Mouse (Mus musculus): ENCODE measurements around the gene Sh3gl1. TPM values are rescaled to one million over a fixed set of nuclear protein-coding genes. Genes with fewer than 3 reads are reported as not detected.

Gene Sh3gl1
- polyA plus RNA-seq, 1 experiment from 2014 or later, result 108 TPM

- H3K9me3 ChIP-seq, result no peaks in the 10 kb centered on the region
Measured at GRCm38 (mm10) chr17:56026303-56026702, 10.1 kb downstream of the Sh3gl1 start.

GRCm38 (mm10) chr17:56024931-56025330 is 11.5 kb downstream of the Sh3gl1 start:
- no peak overlapping the region for H3K27ac ChIP-seq (replicated peaks)
- H3K36me3 ChIP-seq, result peaks cover 3% of the 10 kb centered on the region; the same call in 1 of the 2 replicates
- no peak overlapping the region for H3K4me3 ChIP-seq
- H3K4me1 ChIP-seq (replicated peaks), result peaks cover 32% of the 10 kb centered on the region
- ATAC-seq (ENCODE audit: low FRiP score, low read depth), result no peak
- no peaks in the 10 kb centered on the region for H3K9me3 ChIP-seq
- H3K27me3 ChIP-seq, result no peaks in the 10 kb centered on the region
- WGBS, result 84% methylated on average over 5 of the region's 5 CpGs
- H3K9ac ChIP-seq, result no peak overlapping the region
- no peak overlapping the region for H3K4me2 ChIP-seq

More at GRCm38 (mm10) chr17:56026303-56026702, 10.1 kb downstream of the Sh3gl1 start:
- no peaks in the 10 kb centered on the region for H3K27me3 ChIP-seq
- ATAC-seq (ENCODE audit: low FRiP score, low read depth), result no peak
- peaks cover 3% of the 10 kb centered on the region; the same call in 1 of the 2 replicates for H3K36me3 ChIP-seq
- no peak overlapping the region for H3K4me3 ChIP-seq
- H3K4me2 ChIP-seq, result no peak overlapping the region
- H3K9ac ChIP-seq, result no peak overlapping the region
- WGBS, result 89% methylated on average over 1 of the region's 1 CpGs
- H3K27ac ChIP-seq (replicated peaks), result no peak overlapping the region
- peaks cover 37% of the 10 kb centered on the region for H3K4me1 ChIP-seq (replicated peaks)

GRCm38 (mm10) chr17:56024476-56024875 is 12.0 kb downstream of the Sh3gl1 start:
- no peak overlapping the region for H3K27ac ChIP-seq (replicated peaks)
- H3K9ac ChIP-seq, result no peak overlapping the region
- H3K36me3 ChIP-seq, result peaks cover 3% of the 10 kb centered on the region; the same call in 1 of the 2 replicates
- 79% methylated on average over 2 of the region's 2 CpGs for WGBS
- no peaks in the 10 kb centered on the region for H3K27me3 ChIP-seq
- no peaks in the 10 kb centered on the region for H3K9me3 ChIP-seq
- no peak for ATAC-seq (ENCODE audit: low FRiP score, low read depth)
- no peak overlapping the region for H3K4me2 ChIP-seq
- H3K4me3 ChIP-seq, result no peak overlapping the region
- H3K4me1 ChIP-seq (replicated peaks), result peaks cover 32% of the 10 kb centered on the region

- no peak for ATAC-seq (ENCODE audit: low FRiP score, low read depth)
- H3K9me3 ChIP-seq, result no peaks in the 10 kb centered on the region
- peaks cover 30% of the 10 kb centered on the region for H3K4me1 ChIP-seq (replicated peaks)
- no peak overlapping the region for H3K27ac ChIP-seq (replicated peaks)
- H3K36me3 ChIP-seq, result peaks cover 8% of the 10 kb centered on the region
- no peaks in the 10 kb centered on the region for H3K27me3 ChIP-seq
- 85% methylated on average over 5 of the region's 5 CpGs for WGBS
- no peak overlapping the region for H3K4me2 ChIP-seq
- H3K9ac ChIP-seq, result no peak overlapping the region
- no peak overlapping the region for H3K4me3 ChIP-seq
Measured at GRCm38 (mm10) chr17:56023386-56023785, 13.0 kb downstream of the Sh3gl1 start.

- H3K27ac ChIP-seq (replicated peaks), result no peak overlapping the region; the same call in 1 of the 2 replicates
- peaks cover 29% of the 10 kb centered on the region for H3K4me1 ChIP-seq (replicated peaks)
- H3K4me2 ChIP-seq, result no peak overlapping the region
- H3K9me3 ChIP-seq, result no peaks in the 10 kb centered on the region
- no peak overlapping the region for H3K4me3 ChIP-seq
- no peak overlapping the region for H3K9ac ChIP-seq
- H3K27me3 ChIP-seq, result no peaks in the 10 kb centered on the region
- WGBS, result 72% methylated on average over 4 of the region's 4 CpGs
- H3K36me3 ChIP-seq, result peaks cover 10% of the 10 kb centered on the region
- no peak for ATAC-seq (ENCODE audit: low FRiP score, low read depth)
Measured at GRCm38 (mm10) chr17:56022989-56023290, 13.5 kb downstream of the Sh3gl1 start.

GRCm38 (mm10) chr17:56022131-56022988 is 14.1 kb downstream of the Sh3gl1 start:
- H3K4me1 ChIP-seq (replicated peaks), result peaks cover 29% of the 10 kb centered on the region
- H3K27me3 ChIP-seq, result no peaks in the 10 kb centered on the region

GRCm38 (mm10) chr17:56021161-56021910 is 15.1 kb downstream of the Sh3gl1 start:
- Histone ChIP-seq H3K36me3 (peaks cover 26% of the 10 kb centered on the region), H3K27ac (replicated peaks) (peak overlapping the region; percentile 54), H3K4me3 (no peak overlapping the region), H3K9me3 (no peaks in the 10 kb centered on the region), H3K27me3 (no peaks in the 10 kb centered on the region), H3K4me1 (replicated peaks) (peaks cover 29% of the 10 kb centered on the region), H3K4me2 (no peak overlapping the region), H3K9ac (no peak overlapping the region)
- WGBS, result 79% methylated on average over 4 of the region's 4 CpGs
- no peak for ATAC-seq (ENCODE audit: low FRiP score, low read depth)

More at GRCm38 (mm10) chr17:56022131-56022988, 14.1 kb downstream of the Sh3gl1 start:
- no peak for ATAC-seq (ENCODE audit: low FRiP score, low read depth)
- no peak overlapping the region for H3K9ac ChIP-seq
- WGBS, result 40% methylated on average over 2 of the region's 2 CpGs
- no peak overlapping the region; the same call in 1 of the 2 replicates for H3K27ac ChIP-seq (replicated peaks)
- H3K36me3 ChIP-seq, result peaks cover 16% of the 10 kb centered on the region
- no peak overlapping the region for H3K4me3 ChIP-seq
- no peak overlapping the region for H3K4me2 ChIP-seq
- H3K9me3 ChIP-seq, result no peaks in the 10 kb centered on the region

- Histone ChIP-seq H3K4me3 (no peak overlapping the region), H3K4me1 (replicated peaks) (peaks cover 29% of the 10 kb centered on the region), H3K4me2 (no peak overlapping the region), H3K27me3 (no peaks in the 10 kb centered on the region), H3K9ac (no peak overlapping the region), H3K27ac (replicated peaks) (peak overlapping the region; percentile 54), H3K36me3 (peaks cover 34% of the 10 kb centered on the region), H3K9me3 (no peaks in the 10 kb centered on the region)
- ATAC-seq (ENCODE audit: low FRiP score, low read depth), result no peak
- WGBS, result 93% methylated on average over 6 of the region's 6 CpGs
Measured at GRCm38 (mm10) chr17:56020400-56021084, 15.9 kb downstream of the Sh3gl1 start.

GRCm38 (mm10) chr17:56018347-56019131 is 17.9 kb downstream of the Sh3gl1 start:
- H3K27me3 ChIP-seq, result no peaks in the 10 kb centered on the region
- peak; percentile 31 for ATAC-seq (ENCODE audit: low FRiP score, low read depth)
- H3K4me1 ChIP-seq (replicated peaks), result peaks cover 27% of the 10 kb centered on the region
- peak overlapping the region; percentile 25; the same call in 1 of the 2 replicates for H3K27ac ChIP-seq (replicated peaks)
- WGBS, result 73% methylated on average over 20 of the region's 20 CpGs
- H3K4me2 ChIP-seq, result no peak overlapping the region
- H3K9me3 ChIP-seq, result no peaks in the 10 kb centered on the region
- no peak overlapping the region for H3K9ac ChIP-seq
- no peak overlapping the region for H3K4me3 ChIP-seq
- H3K36me3 ChIP-seq, result peaks cover 44% of the 10 kb centered on the region

GRCm38 (mm10) chr17:56017848-56018247 is 18.6 kb downstream of the Sh3gl1 start:
- no peak for ATAC-seq (ENCODE audit: low FRiP score, low read depth)
- Histone ChIP-seq H3K4me2 (no peak overlapping the region), H3K4me1 (replicated peaks) (peaks cover 20% of the 10 kb centered on the region), H3K27ac (replicated peaks) (peak overlapping the region; percentile 25; the same call in 1 of the 2 replicates), H3K36me3 (peaks cover 50% of the 10 kb centered on the region), H3K9ac (no peak overlapping the region), H3K4me3 (no peak overlapping the region), H3K9me3 (no peaks in the 10 kb centered on the region), H3K27me3 (no peaks in the 10 kb centered on the region)
- 90% methylated on average over 7 of the region's 7 CpGs for WGBS
